Mouse (Mus musculus) liver, embryonic 14.5 days (tissue): ENCODE measurements at regions not wholly inside any gene's neighbourhood (a gene's known extent, or its start where the extent isn't known, plus 50 kb on each side); places are given as distances from the start of the nearest gene placed in this dataset.

Experiments
- ATAC-seq: fragments of 200-750 bp; cut with Nextera tagmentation; 2 replicates; pipeline ENCODE4 v1.8.0; 2017; ENCODE audit warnings: moderate number of reproducible peaks, mild to moderate bottlenecking, moderate library complexity; ENCODE audit not compliant: insufficient read depth
- DNase-seq, 3 experiments: peaks; one replicate each; pipeline ENCODE4 v3.0.0-alpha.2; 2012 to 2013; ENCODE audit warnings: low read depth in 3 of 3, low spot score in 3 of 3
- H3K27ac ChIP-seq: fragments of 300-500 bp; sonication (generic); 2 replicates; pipeline ENCODE4 v1.5.1; 2014; ENCODE audit warnings: moderate library complexity, mild to moderate bottlenecking, control low read depth, inconsistent platforms
- H3K27me3 ChIP-seq: fragments of 300-500 bp; sonication (generic); 2 replicates; pipeline ENCODE4 v1.6.1; 2014; ENCODE audit warnings: mild to moderate bottlenecking, low read length, moderate library complexity; ENCODE audit not compliant: control insufficient read depth, insufficient read depth
- H3K36me3 ChIP-seq: fragments of 300-500 bp; sonication (generic); replicated peaks from 2 replicates; pipeline ENCODE4 v1.6.1; 2014; ENCODE audit warnings: low read depth; ENCODE audit not compliant: control insufficient read depth, insufficient read depth
- H3K4me1 ChIP-seq, 2 experiments: fragments of 200-500 bp in 1 of 2; fragments of 300-500 bp in 1 of 2; sonication (generic) in 1 of 2; replicated peaks; 2 replicates each; pipeline ENCODE4 v1.6.1; 2012 to 2014; ENCODE audit warnings: antibody characterized with exemption in 1 of 2, inconsistent platforms in 1 of 2, low read length in 1 of 2; ENCODE audit not compliant: control insufficient read depth in 2 of 2, insufficient read depth in 2 of 2
- H3K4me2 ChIP-seq: fragments of 300-500 bp; sonication (generic); 2 replicates; pipeline ENCODE4 v1.6.1; 2014; ENCODE audit warnings: low read depth, mild to moderate bottlenecking, control low read depth, moderate library complexity
- H3K4me3 ChIP-seq, 2 experiments: fragments of 200-500 bp in 1 of 2; fragments of 300-500 bp in 1 of 2; sonication (generic) in 1 of 2; 2 replicates each; pipeline ENCODE4 v1.5.1; 2012 to 2014; ENCODE audit warnings: low read depth in 2 of 2, low read length in 2 of 2, mild to moderate bottlenecking in 2 of 2, control low read depth in 1 of 2, inconsistent platforms in 1 of 2, moderate library complexity in 1 of 2; ENCODE audit not compliant: insufficient read depth in 1 of 2
- H3K9ac ChIP-seq: fragments of 300-500 bp; sonication (generic); replicated peaks from 2 replicates; pipeline ENCODE4 v1.6.1; 2014; ENCODE audit warnings: mild to moderate bottlenecking, control low read depth, moderate library complexity
- H3K9me3 ChIP-seq: fragments of 300-500 bp; sonication (generic); 2 replicates; pipeline ENCODE4 v1.6.1; 2016; ENCODE audit warnings: low read length, mixed read lengths; ENCODE audit not compliant: control insufficient read depth
- CTCF ChIP-seq: IDR thresholded peaks from 2 replicates; pipeline ENCODE4 v1.5.1; 2016; ENCODE audit warnings: antibody characterized with exemption, low read depth, control low read depth
- EP300 ChIP-seq: IDR thresholded peaks from 2 replicates; pipeline ENCODE4 v1.6.1; 2016; ENCODE audit warnings: antibody characterized with exemption, low read depth
- WGBS: fragments of 180-500 bp; shearing (Covaris S2); extraction: QIAGEN DNeasy Blood & Tissue Kit; methylation state at CpG from one replicate; pipeline ENCODE4 v1.1.7; 2014; ENCODE audit not compliant: insufficient replicate concordance; 5-methylcytosine and 5-hydroxymethylcytosine counted together

GRCm38 (mm10) chr13:107641926-107642657, 402.2 kb upstream of the Smim15 start:
- H3K9me3 ChIP-seq = no peaks in the 10 kb centered on the region
- WGBS = 51% methylated on average over 14 of the region's 14 CpGs
- no peak overlapping the region for H3K4me2 ChIP-seq
- no peaks in the 10 kb centered on the region for H3K36me3 ChIP-seq
- TF ChIP-seq CTCF (no peak), EP300 (no peak)
- no peak overlapping the region for H3K27ac ChIP-seq
- ATAC-seq (no peak), DNase-seq (no peak)
- H3K4me3 ChIP-seq = no peak overlapping the region
- H3K27me3 ChIP-seq = peaks cover 28% of the 10 kb centered on the region
- H3K9ac ChIP-seq = no peak overlapping the region
- H3K4me1 ChIP-seq = no peaks in the 10 kb centered on the region

DNA sequence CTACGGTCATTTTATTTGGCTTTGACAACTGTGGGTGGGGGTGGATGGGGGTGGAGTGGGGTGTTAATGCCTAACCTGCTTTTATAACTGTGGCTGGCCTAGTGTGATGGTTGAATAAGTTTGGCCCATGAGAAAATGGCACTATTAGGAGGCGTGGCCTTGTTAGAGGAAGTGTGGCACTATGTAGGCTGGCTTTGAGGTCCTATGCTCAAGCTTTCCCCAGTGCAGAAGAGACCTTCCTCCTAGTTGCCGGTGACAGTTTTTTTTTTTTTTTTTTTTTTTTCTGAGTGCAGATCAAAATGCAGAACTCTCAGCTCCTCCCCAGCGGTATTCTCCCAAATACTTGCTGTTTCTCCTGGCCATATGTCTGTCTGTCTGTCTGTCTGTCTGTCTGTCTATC, 404.6 kb upstream of the Smim15 start:
- WGBS = 35% methylated on average over 4 of the region's 4 CpGs
- Histone ChIP-seq H3K27ac (no peak overlapping the region), H3K9me3 (no peaks in the 10 kb centered on the region), H3K4me1 (no peaks in the 10 kb centered on the region), H3K4me2 (no peak overlapping the region), H3K36me3 (no peaks in the 10 kb centered on the region), H3K9ac (no peak overlapping the region), H3K27me3 (peaks cover 8% of the 10 kb centered on the region), H3K4me3 (no peak overlapping the region)
- DNase-seq (no peak), ATAC-seq (no peak)
- no peak for TF ChIP-seq EP300
- TF ChIP-seq CTCF = no peak

DNA sequence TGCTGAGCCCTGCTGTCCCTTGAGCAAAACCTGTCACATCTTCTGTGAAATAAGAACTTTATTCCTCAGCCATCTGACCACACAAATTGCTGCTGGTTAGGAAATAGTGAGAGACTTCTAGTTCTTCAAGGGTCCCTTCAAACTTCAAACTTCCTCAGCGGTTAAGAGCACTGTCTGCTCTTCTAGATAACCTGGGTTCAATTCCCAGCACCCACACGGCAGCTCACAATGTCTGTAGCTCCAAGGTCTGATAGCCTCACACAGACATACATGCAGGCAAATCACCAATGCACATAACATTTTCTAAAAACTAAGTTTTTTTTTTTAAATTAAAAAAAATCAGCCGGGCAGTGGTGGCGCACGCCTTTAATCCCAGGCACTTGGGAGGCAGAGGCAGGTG, 407.0 kb upstream of the Smim15 start:
- no peak overlapping the region for H3K4me3 ChIP-seq
- H3K27ac ChIP-seq = no peak overlapping the region
- H3K36me3 ChIP-seq = no peaks in the 10 kb centered on the region
- no peak overlapping the region for H3K4me2 ChIP-seq
- 38% methylated on average over 5 of the region's 5 CpGs for WGBS
- no peak overlapping the region for H3K9ac ChIP-seq
- H3K27me3 ChIP-seq = no peaks in the 10 kb centered on the region
- no peaks in the 10 kb centered on the region for H3K4me1 ChIP-seq
- no peak for TF ChIP-seq EP300
- TF ChIP-seq CTCF = no peak
- DNase-seq (no peak), ATAC-seq (no peak)
- no peaks in the 10 kb centered on the region for H3K9me3 ChIP-seq

DNA sequence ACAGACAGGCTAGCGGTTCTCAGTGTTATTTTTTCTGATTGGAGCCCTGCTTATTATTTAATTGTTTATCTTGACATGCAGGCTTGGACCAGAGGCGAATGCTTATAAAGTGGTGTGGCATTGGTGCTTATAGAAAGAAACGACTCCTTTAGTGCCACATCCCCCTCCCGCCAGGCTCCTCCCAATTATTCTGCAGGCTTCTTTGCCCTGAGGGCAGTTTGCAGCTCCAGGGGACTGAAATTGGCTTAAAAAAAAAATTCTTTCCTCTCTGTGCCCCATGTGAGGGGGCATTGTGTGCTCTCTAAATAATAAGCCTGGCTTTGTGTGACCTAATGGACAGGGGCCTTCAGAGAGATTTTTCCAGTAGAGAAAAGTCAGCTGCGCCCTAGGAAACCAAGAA, 409.1 kb upstream of the Smim15 start:
- Histone ChIP-seq H3K4me1 (no peaks in the 10 kb centered on the region), H3K4me2 (no peak overlapping the region), H3K9ac (no peak overlapping the region), H3K27ac (no peak overlapping the region), H3K4me3 (no peak overlapping the region), H3K9me3 (no peaks in the 10 kb centered on the region), H3K36me3 (no peaks in the 10 kb centered on the region), H3K27me3 (no peaks in the 10 kb centered on the region)
- ATAC-seq (no peak), DNase-seq (no peak)
- WGBS = 64% methylated on average over 5 of the region's 5 CpGs
- no peak for TF ChIP-seq EP300
- no peak for TF ChIP-seq CTCF

DNA sequence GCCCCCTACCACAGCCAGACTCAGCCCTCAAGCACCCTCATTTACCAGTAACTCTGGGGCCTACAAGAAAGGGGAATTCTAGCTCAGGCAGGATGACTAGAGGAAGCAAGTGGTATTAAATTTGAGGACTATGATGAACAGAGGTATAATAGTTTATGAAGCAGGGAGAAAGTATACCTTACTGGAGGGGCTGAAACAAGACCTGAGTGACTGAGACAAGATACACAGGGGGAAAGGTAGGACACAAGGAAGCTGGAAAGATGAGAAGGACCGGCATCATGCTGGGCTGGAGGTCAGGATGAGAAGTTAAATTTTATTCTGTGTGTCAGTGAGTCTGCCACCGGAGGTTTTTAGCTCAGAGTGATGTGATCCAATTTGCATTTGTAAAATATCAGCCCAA, 417.2 kb upstream of the Smim15 start:
- Histone ChIP-seq H3K4me1 (no peaks in the 10 kb centered on the region), H3K4me3 (no peak overlapping the region), H3K36me3 (no peaks in the 10 kb centered on the region), H3K27ac (no peak overlapping the region), H3K4me2 (no peak overlapping the region), H3K9me3 (no peaks in the 10 kb centered on the region), H3K9ac (no peak overlapping the region), H3K27me3 (no peaks in the 10 kb centered on the region)
- no peak for DNase-seq
- no peak for TF ChIP-seq CTCF
- TF ChIP-seq EP300 = no peak
- WGBS = 65% methylated on average over 2 of the region's 2 CpGs
- ATAC-seq = no peak
